Mouse (Mus musculus) liver, embryonic 14.5 days (tissue): ENCODE results near the gene Fastkd5.

ENCODE experiments used
- CTCF ChIP-seq: IDR thresholded peaks from 2 replicates; pipeline ENCODE4 v1.5.1; 2016; ENCODE audit warnings: antibody characterized with exemption, low read depth, control low read depth
- EP300 ChIP-seq: IDR thresholded peaks from 2 replicates; pipeline ENCODE4 v1.6.1; 2016; ENCODE audit warnings: antibody characterized with exemption, low read depth

DNA sequence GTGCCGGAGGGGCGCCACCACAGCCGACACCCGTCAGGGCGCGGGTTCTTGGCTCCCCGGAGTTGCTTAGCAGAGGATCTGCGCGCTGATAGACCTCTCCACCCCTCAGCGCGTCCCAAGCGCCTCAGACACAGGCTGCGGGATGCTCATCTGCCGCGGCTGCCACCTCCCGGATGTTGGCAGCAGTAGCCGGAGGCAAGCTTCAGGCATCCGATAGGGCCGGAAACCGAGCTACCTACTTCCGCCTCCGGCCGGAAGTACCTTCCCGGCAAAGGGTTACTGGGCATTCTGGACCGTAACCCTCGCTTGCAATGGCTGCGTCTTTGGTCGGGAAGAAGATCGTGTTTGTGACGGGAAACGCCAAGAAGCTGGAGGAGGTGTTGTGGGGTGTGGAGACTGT, 37.7 kb upstream of the Fastkd5 start, which contains the start of gene Itpa:
- TF ChIP-seq EP300 (peak; percentile 53; the same call in 1 of the 2 replicates), CTCF (peak; percentile 96)
